Mouse (Mus musculus) embryo, embryonic 10 days (tissue): Measurements from ENCODE around the gene Dctn3.
"Not testable (repeated sequence)": the region's sequence is repeated elsewhere in the genome, so short reads cannot be mapped to it uniquely, and the experiment has no call there.

Experiments
- DNase-seq: peaks from one replicate; pipeline ENCODE4 v3.0.0-alpha.2; 2015; ENCODE audit warnings: low spot score

Dctn3 gene

GRCm38 (mm10) chr4:41722918-41723351, at the start of gene Dctn3:
Dctn3 (minus strand) TSS chr4:41723170.
- peak; percentile 99 for DNase-seq

- not testable (repeated sequence) for DNase-seq
Measured at GRCm38 (mm10) chr4:41767301-41767700, 44.3 kb upstream of the Dctn3 start.

- DNase-seq, result not testable (repeated sequence)
Measured at GRCm38 (mm10) chr4:41763176-41763575, 40.2 kb upstream of the Dctn3 start.

GRCm38 (mm10) chr4:41762688-41763114, 39.7 kb upstream of the Dctn3 start:
- DNase-seq, result peak; percentile 56

- DNase-seq, result peak; percentile 79
Measured at GRCm38 (mm10) chr4:41762099-41762687, 39.2 kb upstream of the Dctn3 start.

- no peak for DNase-seq
Measured at GRCm38 (mm10) chr4:41761680-41762079, 38.7 kb upstream of the Dctn3 start.

GRCm38 (mm10) chr4:41760911-41761310, 37.9 kb upstream of the Dctn3 start:
- DNase-seq, result no peak

GRCm38 (mm10) chr4:41760288-41760721, 37.3 kb upstream of the Dctn3 start:
- DNase-seq, result peak; percentile 93

GRCm38 (mm10) chr4:41759656-41760287, 36.8 kb upstream of the Dctn3 start:
- no peak for DNase-seq

GRCm38 (mm10) chr4:41759206-41759605, 36.2 kb upstream of the Dctn3 start:
- no peak for DNase-seq

- no peak for DNase-seq
Measured at GRCm38 (mm10) chr4:41758701-41759100, 35.7 kb upstream of the Dctn3 start.

GRCm38 (mm10) chr4:41758021-41758420, 35.1 kb upstream of the Dctn3 start:
- DNase-seq, result no peak

GRCm38 (mm10) chr4:41757321-41757720, 34.4 kb upstream of the Dctn3 start:
- no peak for DNase-seq

GRCm38 (mm10) chr4:41756440-41756839, 33.5 kb upstream of the Dctn3 start:
- no peak for DNase-seq

- peak; percentile 88 for DNase-seq
Measured at GRCm38 (mm10) chr4:41755338-41756305, 32.7 kb upstream of the Dctn3 start, which contains the start of gene Sigmar1. Sigmar1 (minus strand) TSS chr4:41756157.

- DNase-seq, result no peak
Measured at GRCm38 (mm10) chr4:41754797-41755337, 31.9 kb upstream of the Dctn3 start, which contains the start of gene Galt. Galt (plus strand) TSS chr4:41755228.

GRCm38 (mm10) chr4:41745021-41745420, 22.1 kb upstream of the Dctn3 start:
- DNase-seq, result no peak

- no peak for DNase-seq
Measured at GRCm38 (mm10) chr4:41744131-41744530, 21.2 kb upstream of the Dctn3 start.

GRCm38 (mm10) chr4:41741158-41741560, 18.2 kb upstream of the Dctn3 start:
- DNase-seq, result peak; percentile 98

GRCm38 (mm10) chr4:41740380-41741157, 17.6 kb upstream of the Dctn3 start:
- DNase-seq, result peak; percentile 39

- no peak for DNase-seq
Measured at GRCm38 (mm10) chr4:41739260-41739659, 16.3 kb upstream of the Dctn3 start.
